Mouse (Mus musculus): ENCODE measurements at regions not wholly inside any gene's neighbourhood (a gene's known extent, or its start where the extent isn't known, plus 50 kb on each side); places are given as distances from the start of the nearest gene placed in this dataset.
A peak's percentile ranks its signal among the peaks of the same experiment; 100 is the strongest.

GRCm38 (mm10) chr8:24333705-24334104, 391.9 kb downstream of the Adam3 start:
- no peak for DNase-seq (ENCODE audit: low spot score)
- TF ChIP-seq CTCF (IDR thresholded peaks at IDR 0.05) = peak; percentile 20; the same call in 1 of the 2 replicates
- TF ChIP-seq EP300 (IDR thresholded peaks at IDR 0.05) = no peak
- no peak overlapping the region for H3K4me3 ChIP-seq (ENCODE audit: low read depth, low read length)
- no peak overlapping the region for H3K4me2 ChIP-seq (replicated peaks; ENCODE audit: low read depth, low read length)
- H3K36me3 ChIP-seq (ENCODE audit: insufficient read depth, low read length) = no peaks in the 10 kb centered on the region
- no peak overlapping the region for H3K27ac ChIP-seq (ENCODE audit: low read length)
- H3K27me3 ChIP-seq (replicated peaks; ENCODE audit: insufficient read depth, low read length) = no peaks in the 10 kb centered on the region
- H3K9me3 ChIP-seq (ENCODE audit: low read length) = no peaks in the 10 kb centered on the region
- no peak overlapping the region for H3K9ac ChIP-seq (replicated peaks; ENCODE audit: low read depth)
- ATAC-seq = no peak
- no peaks in the 10 kb centered on the region for H3K4me1 ChIP-seq (ENCODE audit: insufficient read depth, low read depth, low read length)
- WGBS = 68% methylated on average over 4 of the region's 4 CpGs

GRCm38 (mm10) chr8:24310893-24311292, 414.8 kb downstream of the Adam3 start:
- Histone ChIP-seq H3K9ac (replicated peaks; ENCODE audit: low read depth) (no peak overlapping the region), H3K4me2 (replicated peaks; ENCODE audit: low read depth, low read length) (no peak overlapping the region), H3K9me3 (ENCODE audit: low read length) (no peaks in the 10 kb centered on the region), H3K4me1 (ENCODE audit: insufficient read depth, low read depth, low read length) (no peaks in the 10 kb centered on the region; the same call in 1 of the 2 replicates), H3K27me3 (replicated peaks; ENCODE audit: insufficient read depth, low read length) (no peaks in the 10 kb centered on the region), H3K36me3 (ENCODE audit: insufficient read depth, low read length) (no peaks in the 10 kb centered on the region), H3K4me3 (ENCODE audit: low read depth, low read length) (no peak overlapping the region), H3K27ac (ENCODE audit: low read length) (no peak overlapping the region)
- DNase-seq (ENCODE audit: low spot score) (peak; percentile 10), ATAC-seq (no peak)
- TF ChIP-seq CTCF (IDR thresholded peaks at IDR 0.05) (no peak), EP300 (IDR thresholded peaks at IDR 0.05) (peak; percentile 47; the same call in 1 of the 2 replicates)
- 51% methylated on average over 4 of the region's 4 CpGs for WGBS

GRCm38 (mm10) chr8:24294565-24294964, 431.1 kb downstream of the Adam3 start:
- H3K36me3 ChIP-seq (ENCODE audit: insufficient read depth, low read length) = no peaks in the 10 kb centered on the region
- no peak overlapping the region for H3K27ac ChIP-seq (ENCODE audit: low read length)
- H3K27me3 ChIP-seq (replicated peaks; ENCODE audit: insufficient read depth, low read length) = no peaks in the 10 kb centered on the region
- ATAC-seq (peak; percentile 84), DNase-seq (ENCODE audit: low spot score) (peak; percentile 78)
- no peak overlapping the region for H3K4me2 ChIP-seq (replicated peaks; ENCODE audit: low read depth, low read length)
- H3K9ac ChIP-seq (replicated peaks; ENCODE audit: low read depth) = no peak overlapping the region
- no peaks in the 10 kb centered on the region for H3K4me1 ChIP-seq (ENCODE audit: insufficient read depth, low read depth, low read length)
- H3K4me3 ChIP-seq (ENCODE audit: low read depth, low read length) = no peak overlapping the region
- no peaks in the 10 kb centered on the region for H3K9me3 ChIP-seq (ENCODE audit: low read length)
- TF ChIP-seq EP300 (IDR thresholded peaks at IDR 0.05) = no peak
- TF ChIP-seq CTCF (IDR thresholded peaks at IDR 0.05) = no peak
- whole genome bisulfite sequencing = 59% methylated on average over 1 of the region's 1 CpGs

GRCm38 (mm10) chr8:24287861-24288260, 437.8 kb downstream of the Adam3 start:
- no peak for ATAC-seq
- Histone ChIP-seq H3K27me3 (replicated peaks; ENCODE audit: insufficient read depth, low read length) (no peaks in the 10 kb centered on the region), H3K27ac (ENCODE audit: low read length) (no peak overlapping the region), H3K4me3 (ENCODE audit: low read depth, low read length) (no peak overlapping the region), H3K9me3 (ENCODE audit: low read length) (no peaks in the 10 kb centered on the region), H3K9ac (replicated peaks; ENCODE audit: low read depth) (no peak overlapping the region), H3K4me1 (ENCODE audit: insufficient read depth, low read depth, low read length) (no peaks in the 10 kb centered on the region), H3K36me3 (ENCODE audit: insufficient read depth, low read length) (no peaks in the 10 kb centered on the region), H3K4me2 (replicated peaks; ENCODE audit: low read depth, low read length) (no peak overlapping the region)
- TF ChIP-seq EP300 (IDR thresholded peaks at IDR 0.05) = no peak
- TF ChIP-seq CTCF (IDR thresholded peaks at IDR 0.05) = no peak
- 92% methylated on average over 6 of the region's 6 CpGs for WGBS
- no peak for DNase-seq (ENCODE audit: low spot score)

GRCm38 (mm10) chr8:24284966-24285365, 440.7 kb downstream of the Adam3 start:
- no peak overlapping the region for H3K9ac ChIP-seq (replicated peaks; ENCODE audit: low read depth)
- no peaks in the 10 kb centered on the region for H3K27me3 ChIP-seq (replicated peaks; ENCODE audit: insufficient read depth, low read length)
- peak; percentile 43 for DNase-seq (ENCODE audit: low spot score)
- H3K4me2 ChIP-seq (replicated peaks; ENCODE audit: low read depth, low read length) = no peak overlapping the region
- TF ChIP-seq EP300 (IDR thresholded peaks at IDR 0.05) (no peak), CTCF (IDR thresholded peaks at IDR 0.05) (no peak)
- H3K4me1 ChIP-seq (ENCODE audit: insufficient read depth, low read depth, low read length) = no peaks in the 10 kb centered on the region
- H3K9me3 ChIP-seq (ENCODE audit: low read length) = no peaks in the 10 kb centered on the region
- H3K36me3 ChIP-seq (ENCODE audit: insufficient read depth, low read length) = no peaks in the 10 kb centered on the region
- H3K27ac ChIP-seq (ENCODE audit: low read length) = no peak overlapping the region
- ATAC-seq = no peak
- H3K4me3 ChIP-seq (ENCODE audit: low read depth, low read length) = no peak overlapping the region
- 43% methylated on average over 2 of the region's 2 CpGs for WGBS

- H3K4me2 ChIP-seq (replicated peaks; ENCODE audit: low read depth, low read length) = no peak overlapping the region
- no peaks in the 10 kb centered on the region for H3K4me1 ChIP-seq (ENCODE audit: insufficient read depth, low read depth, low read length)
- H3K4me3 ChIP-seq (ENCODE audit: low read depth, low read length) = no peak overlapping the region
- no peak overlapping the region for H3K9ac ChIP-seq (replicated peaks; ENCODE audit: low read depth)
- ATAC-seq (no peak), DNase-seq (ENCODE audit: low spot score) (no peak)
- H3K9me3 ChIP-seq (ENCODE audit: low read length) = no peaks in the 10 kb centered on the region
- no peak for TF ChIP-seq CTCF (IDR thresholded peaks at IDR 0.05)
- no peak for TF ChIP-seq EP300 (IDR thresholded peaks at IDR 0.05)
- WGBS = 63% methylated on average over 3 of the region's 3 CpGs
- no peaks in the 10 kb centered on the region for H3K36me3 ChIP-seq (ENCODE audit: insufficient read depth, low read length)
- no peak overlapping the region for H3K27ac ChIP-seq (ENCODE audit: low read length)
- H3K27me3 ChIP-seq (replicated peaks; ENCODE audit: insufficient read depth, low read length) = no peaks in the 10 kb centered on the region
These were observed 441.7 kb downstream of the Adam3 start for GRCm38 (mm10) chr8:24283901-24284405.

GRCm38 (mm10) chr8:24280296-24280695, 445.4 kb downstream of the Adam3 start:
- Histone ChIP-seq H3K9me3 (ENCODE audit: low read length) (no peaks in the 10 kb centered on the region), H3K4me1 (ENCODE audit: insufficient read depth, low read depth, low read length) (no peaks in the 10 kb centered on the region), H3K4me2 (replicated peaks; ENCODE audit: low read depth, low read length) (no peak overlapping the region), H3K4me3 (ENCODE audit: low read depth, low read length) (no peak overlapping the region), H3K27ac (ENCODE audit: low read length) (no peak overlapping the region), H3K36me3 (ENCODE audit: insufficient read depth, low read length) (no peaks in the 10 kb centered on the region), H3K9ac (replicated peaks; ENCODE audit: low read depth) (no peak overlapping the region), H3K27me3 (replicated peaks; ENCODE audit: insufficient read depth, low read length) (no peaks in the 10 kb centered on the region)
- no peak for DNase-seq (ENCODE audit: low spot score)
- ATAC-seq = no peak
- WGBS = 79% methylated on average over 4 of the region's 4 CpGs
- TF ChIP-seq EP300 (IDR thresholded peaks at IDR 0.05) (no peak), CTCF (IDR thresholded peaks at IDR 0.05) (no peak)
